Mouse (Mus musculus): ENCODE measurements around the gene Foxj2. TPM values are rescaled to one million over a fixed set of nuclear protein-coding genes. Genes with fewer than 3 reads are reported as not detected.

Foxj2 gene
- polyA plus RNA-seq, 1 experiment from 2014 or later, result 5.0 TPM

GRCm38 (mm10) chr6:122837539-122837938 is 17.8 kb downstream of the Foxj2 start:
- Histone ChIP-seq H3K27ac (no peak overlapping the region), H3K4me1 (replicated peaks) (no peaks in the 10 kb centered on the region), H3K27me3 (no peaks in the 10 kb centered on the region), H3K9me3 (replicated peaks) (0 out of 2 replicates have a peak, but pooled peaks cover 4% of the 10 kb centered on the region), H3K4me3 (no peak overlapping the region), H3K4me2 (no peak overlapping the region), H3K9ac (no peak overlapping the region), H3K36me3 (peaks cover 86% of the 10 kb centered on the region)
- 87% methylated on average over 5 of the region's 5 CpGs for WGBS
- no peak for ATAC-seq (replicated peaks; ENCODE audit: insufficient number of reproducible peaks, insufficient read depth, low FRiP score, low read depth)

- 80% methylated on average over 6 of the region's 6 CpGs for WGBS
- Histone ChIP-seq H3K9ac (no peak overlapping the region), H3K4me2 (no peak overlapping the region), H3K9me3 (replicated peaks) (no peaks in the 10 kb centered on the region), H3K36me3 (peaks cover 65% of the 10 kb centered on the region), H3K4me1 (replicated peaks) (no peaks in the 10 kb centered on the region), H3K4me3 (no peak overlapping the region), H3K27ac (no peak overlapping the region), H3K27me3 (no peaks in the 10 kb centered on the region)
- ATAC-seq (replicated peaks; ENCODE audit: insufficient number of reproducible peaks, insufficient read depth, low FRiP score, low read depth), result no peak
These were observed 24.0 kb downstream of the Foxj2 start for GRCm38 (mm10) chr6:122843759-122844158.

GRCm38 (mm10) chr6:122852696-122853095 is 33.0 kb downstream of the Foxj2 start:
- Histone ChIP-seq H3K27me3 (no peaks in the 10 kb centered on the region), H3K36me3 (no peaks in the 10 kb centered on the region), H3K4me2 (no peak overlapping the region), H3K9ac (no peak overlapping the region), H3K4me1 (replicated peaks) (peaks cover 6% of the 10 kb centered on the region), H3K9me3 (replicated peaks) (no peaks in the 10 kb centered on the region), H3K4me3 (no peak overlapping the region), H3K27ac (no peak overlapping the region)
- WGBS, result 44% methylated on average over 2 of the region's 2 CpGs
- ATAC-seq (replicated peaks; ENCODE audit: insufficient number of reproducible peaks, insufficient read depth, low FRiP score, low read depth), result no peak

- H3K4me2 ChIP-seq, result no peak overlapping the region
- 70% methylated on average over 12 of the region's 12 CpGs for WGBS
- ATAC-seq (replicated peaks; ENCODE audit: insufficient number of reproducible peaks, insufficient read depth, low FRiP score, low read depth), result no peak
These were observed 34.8 kb downstream of the Foxj2 start for GRCm38 (mm10) chr6:122854552-122854951.

GRCm38 (mm10) chr6:122855955-122856354 is 36.2 kb downstream of the Foxj2 start, which contains the start of gene C3ar1:
Gene C3ar1, minus strand, starts transcription at chr6:122856161.
- no peak within 1 kb of the TSS for H3K4me2 ChIP-seq
- WGBS, result 22% methylated on average over 7 of the region's 7 CpGs
- H3K9ac ChIP-seq, result no peak within 1 kb of the TSS
- peaks cover 6% of the 10 kb centered on the region for H3K4me1 ChIP-seq (replicated peaks)
- H3K4me3 ChIP-seq, result no peak within 1 kb of the TSS
- ATAC-seq (replicated peaks; ENCODE audit: insufficient number of reproducible peaks, insufficient read depth, low FRiP score, low read depth), result no peak
- H3K27me3 ChIP-seq, result no peaks in the 10 kb centered on the region
- H3K9me3 ChIP-seq (replicated peaks), result no peaks in the 10 kb centered on the region
- H3K36me3 ChIP-seq, result no peaks in the 10 kb centered on the region
- no peak within 1 kb of the TSS for H3K27ac ChIP-seq

More at GRCm38 (mm10) chr6:122854552-122854951, 34.8 kb downstream of the Foxj2 start:
- peaks cover 6% of the 10 kb centered on the region for H3K4me1 ChIP-seq (replicated peaks)
- H3K36me3 ChIP-seq, result no peaks in the 10 kb centered on the region
- H3K27me3 ChIP-seq, result no peaks in the 10 kb centered on the region
- H3K4me3 ChIP-seq, result no peak overlapping the region
- no peak overlapping the region for H3K27ac ChIP-seq
- no peak overlapping the region for H3K9ac ChIP-seq
- H3K9me3 ChIP-seq (replicated peaks), result no peaks in the 10 kb centered on the region

GRCm38 (mm10) chr6:122862434-122862833 is 42.7 kb downstream of the Foxj2 start:
- Histone ChIP-seq H3K27ac (no peak overlapping the region), H3K4me1 (replicated peaks) (no peaks in the 10 kb centered on the region), H3K4me2 (no peak overlapping the region), H3K9me3 (replicated peaks) (peaks cover 4% of the 10 kb centered on the region; the same call in 1 of the 2 replicates), H3K4me3 (no peak overlapping the region), H3K36me3 (no peaks in the 10 kb centered on the region), H3K27me3 (no peaks in the 10 kb centered on the region), H3K9ac (no peak overlapping the region)
- 75% methylated on average over 6 of the region's 6 CpGs for WGBS
- no peak for ATAC-seq (replicated peaks; ENCODE audit: insufficient number of reproducible peaks, insufficient read depth, low FRiP score, low read depth)

- H3K4me3 ChIP-seq, result no peak overlapping the region
- no peaks in the 10 kb centered on the region for H3K36me3 ChIP-seq
- 83% methylated on average over 1 of the region's 1 CpGs for WGBS
- peaks cover 4% of the 10 kb centered on the region; the same call in 1 of the 2 replicates for H3K9me3 ChIP-seq (replicated peaks)
- ATAC-seq (replicated peaks; ENCODE audit: insufficient number of reproducible peaks, insufficient read depth, low FRiP score, low read depth), result no peak
- no peak overlapping the region for H3K9ac ChIP-seq
- no peaks in the 10 kb centered on the region for H3K27me3 ChIP-seq
- H3K4me1 ChIP-seq (replicated peaks), result no peaks in the 10 kb centered on the region
- no peak overlapping the region for H3K27ac ChIP-seq
- H3K4me2 ChIP-seq, result no peak overlapping the region
These were observed 43.2 kb downstream of the Foxj2 start for GRCm38 (mm10) chr6:122862871-122863270.

GRCm38 (mm10) chr6:122867914-122868313 is 48.2 kb downstream of the Foxj2 start:
- no peak for ATAC-seq (replicated peaks; ENCODE audit: insufficient number of reproducible peaks, insufficient read depth, low FRiP score, low read depth)
- no peaks in the 10 kb centered on the region for H3K27me3 ChIP-seq
- no peak overlapping the region for H3K4me2 ChIP-seq
- H3K9me3 ChIP-seq (replicated peaks), result no peaks in the 10 kb centered on the region
- no peak overlapping the region for H3K4me3 ChIP-seq
- no peaks in the 10 kb centered on the region for H3K4me1 ChIP-seq (replicated peaks)
- WGBS, result 59% methylated on average over 4 of the region's 4 CpGs
- H3K9ac ChIP-seq, result no peak overlapping the region
- H3K27ac ChIP-seq, result no peak overlapping the region
- no peaks in the 10 kb centered on the region for H3K36me3 ChIP-seq

GRCm38 (mm10) chr6:122869846-122870245 is 50.1 kb downstream of the Foxj2 start:
- H3K9me3 ChIP-seq (replicated peaks), result no peaks in the 10 kb centered on the region
- no peak overlapping the region for H3K9ac ChIP-seq
- H3K36me3 ChIP-seq, result no peaks in the 10 kb centered on the region
- WGBS, result 60% methylated on average over 11 of the region's 11 CpGs
- no peak overlapping the region for H3K4me3 ChIP-seq
- no peak overlapping the region for H3K27ac ChIP-seq
- no peaks in the 10 kb centered on the region for H3K4me1 ChIP-seq (replicated peaks)
- no peak overlapping the region for H3K4me2 ChIP-seq
- no peaks in the 10 kb centered on the region for H3K27me3 ChIP-seq
- no peak for ATAC-seq (replicated peaks; ENCODE audit: insufficient number of reproducible peaks, insufficient read depth, low FRiP score, low read depth)

GRCm38 (mm10) chr6:122872800-122873199 is 53.1 kb downstream of the Foxj2 start:
- WGBS, result 81% methylated on average over 5 of the region's 5 CpGs

GRCm38 (mm10) chr6:122873871-122874719 is 54.4 kb downstream of the Foxj2 start, which contains the start of gene Necap1:
Gene Necap1, plus strand, starts transcription at chr6:122874474.
- Histone ChIP-seq H3K27ac (peak within 1 kb of the TSS; percentile 94), H3K36me3 (peaks cover 6% of the 10 kb centered on the region; the same call in 1 of the 2 replicates), H3K4me2 (peak within 1 kb of the TSS; percentile 64), H3K27me3 (no peaks in the 10 kb centered on the region), H3K4me3 (peak within 1 kb of the TSS; percentile 97), H3K9ac (peak within 1 kb of the TSS; percentile 97), H3K4me1 (replicated peaks) (peaks cover 13% of the 10 kb centered on the region), H3K9me3 (replicated peaks) (no peaks in the 10 kb centered on the region)
- peak; percentile 95 for ATAC-seq (replicated peaks; ENCODE audit: insufficient number of reproducible peaks, insufficient read depth, low FRiP score, low read depth)
- 7% methylated on average over 43 of the region's 43 CpGs for WGBS

More at GRCm38 (mm10) chr6:122872800-122873199, 53.1 kb downstream of the Foxj2 start:
- H3K4me1 ChIP-seq (replicated peaks), result peaks cover 13% of the 10 kb centered on the region
- no peaks in the 10 kb centered on the region for H3K27me3 ChIP-seq
- peaks cover 6% of the 10 kb centered on the region; the same call in 1 of the 2 replicates for H3K36me3 ChIP-seq
- no peak overlapping the region for H3K27ac ChIP-seq
- H3K4me3 ChIP-seq, result no peak overlapping the region
- H3K9ac ChIP-seq, result no peak overlapping the region
- H3K9me3 ChIP-seq (replicated peaks), result no peaks in the 10 kb centered on the region
- H3K4me2 ChIP-seq, result no peak overlapping the region
- no peak for ATAC-seq (replicated peaks; ENCODE audit: insufficient number of reproducible peaks, insufficient read depth, low FRiP score, low read depth)
